Mouse (Mus musculus): ENCODE data around the gene Sash1. TPM values are rescaled to one million over a fixed set of nuclear protein-coding genes. Genes with fewer than 3 reads are reported as not detected.

Gene Sash1
- total and polyA plus RNA-seq, 2 experiments, result 9.6 to 21.1 TPM

DNA sequence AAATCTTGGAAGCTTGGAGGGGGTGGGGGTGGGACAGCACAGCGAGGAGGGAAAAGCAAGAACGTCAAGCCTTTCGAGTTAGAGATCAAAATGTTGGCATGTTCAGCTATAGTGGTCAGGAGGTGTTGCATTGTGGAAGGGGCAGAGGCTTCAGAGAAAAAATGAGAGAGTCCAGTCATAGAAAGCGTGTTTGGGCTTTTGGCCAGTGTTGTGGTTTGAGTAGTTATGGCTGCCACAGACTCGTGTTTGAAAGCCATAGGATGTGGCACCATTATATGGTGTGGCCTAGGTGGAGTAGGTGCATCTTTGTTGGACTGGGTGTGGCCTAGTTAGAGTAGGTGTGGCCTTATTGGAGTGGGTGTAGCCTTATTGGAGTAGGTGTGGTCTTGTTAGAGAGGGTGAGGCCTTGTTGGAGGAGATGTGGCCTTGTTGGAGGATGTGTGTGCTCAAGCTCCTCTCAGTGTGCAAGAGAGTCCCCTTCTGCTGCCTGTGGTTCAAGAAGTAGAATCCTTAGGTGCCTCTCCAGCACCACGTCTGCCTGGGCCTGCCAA, 9.2 kb upstream of the Sash1 start:
- TF ChIP-seq CTCF (IDR thresholded peaks at IDR 0.05; ENCODE audit: low read depth, low read length), result no peak
- TF ChIP-seq POLR2A (IDR thresholded peaks at IDR 0.05; ENCODE audit: extremely low read depth, insufficient read depth, low read length), result no peak
- Histone ChIP-seq H3K36me3 (ENCODE audit: control insufficient read depth, insufficient read depth, low read length) (no peaks in the 10 kb centered on the region), H3K79me2 (ENCODE audit: control insufficient read depth, insufficient read depth, low read length) (no peaks in the 10 kb centered on the region), H3K27ac (replicated peaks; ENCODE audit: insufficient read depth, low read depth, low read length) (no peak overlapping the region), H3K4me3 (ENCODE audit: insufficient read depth, low read depth, low read length) (no peak overlapping the region), H3K27me3 (ENCODE audit: control insufficient read depth, insufficient read depth, low read length) (no peaks in the 10 kb centered on the region), H3K9ac (ENCODE audit: low read depth, low read length) (no peak overlapping the region), H3K4me1 (ENCODE audit: control insufficient read depth, insufficient read depth, low read length) (peaks cover 3% of the 10 kb centered on the region; the same call in 1 of the 2 replicates)
- 92% methylated on average over 6 of the region's 6 CpGs for WGBS
- DNase-seq (ENCODE audit: extremely low read depth, low read depth, low spot score), result no peak

DNA sequence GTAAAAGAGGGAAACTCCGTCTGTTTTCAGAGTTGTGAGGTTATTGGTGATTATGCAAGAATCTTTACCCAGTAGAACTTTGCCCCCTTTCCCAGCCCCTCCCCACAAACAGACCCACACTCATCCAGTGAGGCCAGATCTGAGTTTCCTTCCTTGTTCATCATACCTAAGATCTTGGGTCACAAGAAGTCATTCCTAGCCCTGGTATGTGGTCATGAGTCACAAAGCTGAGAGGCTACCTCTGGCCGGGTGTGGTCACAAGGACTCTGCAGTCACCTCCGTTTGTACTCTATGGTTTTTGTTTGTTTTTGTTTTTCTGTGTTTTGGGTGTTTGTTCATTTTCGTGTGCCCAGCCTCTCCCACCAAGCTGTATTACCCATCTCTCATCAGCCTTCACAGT, 4.6 kb upstream of the Sash1 start:
- Histone ChIP-seq H3K27me3 (ENCODE audit: control insufficient read depth, insufficient read depth, low read length) (no peaks in the 10 kb centered on the region), H3K36me3 (ENCODE audit: control insufficient read depth, insufficient read depth, low read length) (no peaks in the 10 kb centered on the region), H3K27ac (replicated peaks; ENCODE audit: insufficient read depth, low read depth, low read length) (no peak overlapping the region), H3K4me3 (ENCODE audit: insufficient read depth, low read depth, low read length) (no peak overlapping the region), H3K4me1 (ENCODE audit: control insufficient read depth, insufficient read depth, low read length) (peaks cover 9% of the 10 kb centered on the region), H3K9ac (ENCODE audit: low read depth, low read length) (no peak overlapping the region), H3K79me2 (ENCODE audit: control insufficient read depth, insufficient read depth, low read length) (no peaks in the 10 kb centered on the region)
- TF ChIP-seq POLR2A (IDR thresholded peaks at IDR 0.05; ENCODE audit: extremely low read depth, insufficient read depth, low read length) (no peak), CTCF (IDR thresholded peaks at IDR 0.05; ENCODE audit: low read depth, low read length) (no peak)
- WGBS, result 38% methylated on average over 4 of the region's 4 CpGs
- DNase-seq (ENCODE audit: extremely low read depth, low read depth, low spot score), result no peak

DNA sequence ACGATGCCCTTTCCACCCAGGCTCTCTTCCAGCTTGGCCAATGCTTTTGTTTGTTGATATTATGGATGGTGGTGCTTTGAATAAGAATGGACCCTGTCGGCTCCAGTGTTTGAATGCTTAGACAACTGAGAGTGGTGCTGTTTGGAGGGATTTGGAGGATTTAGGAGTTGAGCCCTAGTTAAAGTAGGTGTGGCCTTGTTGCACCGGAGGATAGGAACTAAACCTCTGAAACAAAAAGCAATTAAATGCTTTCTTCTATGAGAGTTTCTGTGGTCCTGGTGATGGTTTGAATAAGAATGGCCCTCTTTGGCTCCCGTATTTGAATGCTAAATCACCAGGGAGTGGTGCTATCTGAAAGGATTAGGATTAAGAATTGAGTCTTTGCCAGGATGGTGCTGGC, 3.5 kb upstream of the Sash1 start:
- H3K27me3 ChIP-seq (ENCODE audit: control insufficient read depth, insufficient read depth, low read length), result no peaks in the 10 kb centered on the region
- H3K9ac ChIP-seq (ENCODE audit: low read depth, low read length), result no peak overlapping the region
- no peak overlapping the region for H3K4me3 ChIP-seq (ENCODE audit: insufficient read depth, low read depth, low read length)
- 87% methylated on average over 4 of the region's 4 CpGs for WGBS
- TF ChIP-seq CTCF (IDR thresholded peaks at IDR 0.05; ENCODE audit: low read depth, low read length) (no peak), POLR2A (IDR thresholded peaks at IDR 0.05; ENCODE audit: extremely low read depth, insufficient read depth, low read length) (no peak)
- H3K79me2 ChIP-seq (ENCODE audit: control insufficient read depth, insufficient read depth, low read length), result no peaks in the 10 kb centered on the region; the same call in 1 of the 2 replicates
- H3K36me3 ChIP-seq (ENCODE audit: control insufficient read depth, insufficient read depth, low read length), result no peaks in the 10 kb centered on the region
- peaks cover 9% of the 10 kb centered on the region for H3K4me1 ChIP-seq (ENCODE audit: control insufficient read depth, insufficient read depth, low read length)
- no peak for DNase-seq (ENCODE audit: extremely low read depth, low read depth, low spot score)
- H3K27ac ChIP-seq (replicated peaks; ENCODE audit: insufficient read depth, low read depth, low read length), result no peak overlapping the region

DNA sequence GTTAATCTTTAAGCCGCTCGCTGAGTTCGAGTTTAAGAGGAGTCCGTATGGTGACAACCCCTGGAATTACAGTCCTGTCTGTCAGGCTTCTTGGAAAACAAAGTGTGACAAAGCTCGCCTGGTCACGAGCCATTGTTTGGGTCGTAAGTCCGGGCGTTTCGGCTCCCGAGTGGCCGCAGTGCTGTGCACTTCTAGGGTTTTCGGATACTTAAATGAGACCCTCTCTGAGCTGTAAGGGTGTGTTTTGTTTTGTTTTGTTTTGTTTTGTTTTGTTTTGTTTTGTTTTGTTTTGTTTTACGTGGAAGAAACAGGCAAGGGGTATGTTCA, 621 bp upstream of the Sash1 start:
- WGBS, result 2% methylated on average over 14 of the region's 14 CpGs

DNA sequence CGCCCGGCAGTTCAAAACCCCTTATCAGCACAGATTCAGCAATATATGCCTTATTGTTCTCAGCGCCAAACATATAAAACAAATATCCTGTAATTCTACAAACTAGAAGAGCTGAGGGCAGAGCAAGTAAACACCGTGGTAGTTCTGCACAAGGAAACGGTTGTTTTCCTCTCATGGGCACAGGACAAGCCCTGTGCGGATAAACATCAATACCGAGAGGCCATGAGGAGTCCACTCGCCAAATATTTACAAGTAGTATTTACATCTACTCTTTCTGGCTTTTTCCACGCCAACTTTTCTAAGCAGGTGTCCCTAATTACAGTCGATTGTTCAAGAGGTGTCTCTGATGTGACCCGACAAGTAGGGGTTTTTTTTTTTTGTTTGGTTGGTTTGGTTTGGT, 669 bp downstream of the Sash1 start:
- Histone ChIP-seq H3K79me2 (ENCODE audit: control insufficient read depth, insufficient read depth, low read length) (peaks cover 23% of the 10 kb centered on the region; the same call in 1 of the 2 replicates), H3K4me1 (ENCODE audit: control insufficient read depth, insufficient read depth, low read length) (peaks cover 10% of the 10 kb centered on the region), H3K27me3 (ENCODE audit: control insufficient read depth, insufficient read depth, low read length) (no peaks in the 10 kb centered on the region), H3K36me3 (ENCODE audit: control insufficient read depth, insufficient read depth, low read length) (no peaks in the 10 kb centered on the region), H3K27ac (replicated peaks; ENCODE audit: insufficient read depth, low read depth, low read length) (peak overlapping the region; percentile 94), H3K9ac (ENCODE audit: low read depth, low read length) (peak overlapping the region; percentile 93), H3K4me3 (ENCODE audit: insufficient read depth, low read depth, low read length) (peak overlapping the region; percentile 93)
- TF ChIP-seq POLR2A (IDR thresholded peaks at IDR 0.05; ENCODE audit: extremely low read depth, insufficient read depth, low read length), result no peak
- TF ChIP-seq CTCF (IDR thresholded peaks at IDR 0.05; ENCODE audit: low read depth, low read length), result no peak
- 3% methylated on average over 11 of the region's 11 CpGs for WGBS
- DNase-seq (ENCODE audit: extremely low read depth, low read depth, low spot score), result peak; percentile 83

More for the DNA sequence above, 621 bp upstream of the Sash1 start:
- no peaks in the 10 kb centered on the region for H3K36me3 ChIP-seq (ENCODE audit: control insufficient read depth, insufficient read depth, low read length)
- no peaks in the 10 kb centered on the region for H3K27me3 ChIP-seq (ENCODE audit: control insufficient read depth, insufficient read depth, low read length)
- no peak for DNase-seq (ENCODE audit: extremely low read depth, low read depth, low spot score)
- peak overlapping the region; percentile 93 for H3K9ac ChIP-seq (ENCODE audit: low read depth, low read length)
- H3K4me1 ChIP-seq (ENCODE audit: control insufficient read depth, insufficient read depth, low read length), result peaks cover 14% of the 10 kb centered on the region
- H3K79me2 ChIP-seq (ENCODE audit: control insufficient read depth, insufficient read depth, low read length), result peaks cover 11% of the 10 kb centered on the region; the same call in 1 of the 2 replicates
- H3K27ac ChIP-seq (replicated peaks; ENCODE audit: insufficient read depth, low read depth, low read length), result peak overlapping the region; percentile 94
- TF ChIP-seq POLR2A (IDR thresholded peaks at IDR 0.05; ENCODE audit: extremely low read depth, insufficient read depth, low read length), result 0 out of 2 replicates have a peak, but pooled peaks have one; percentile 4
- TF ChIP-seq CTCF (IDR thresholded peaks at IDR 0.05; ENCODE audit: low read depth, low read length), result no peak
- H3K4me3 ChIP-seq (ENCODE audit: insufficient read depth, low read depth, low read length), result peak overlapping the region; percentile 93

DNA sequence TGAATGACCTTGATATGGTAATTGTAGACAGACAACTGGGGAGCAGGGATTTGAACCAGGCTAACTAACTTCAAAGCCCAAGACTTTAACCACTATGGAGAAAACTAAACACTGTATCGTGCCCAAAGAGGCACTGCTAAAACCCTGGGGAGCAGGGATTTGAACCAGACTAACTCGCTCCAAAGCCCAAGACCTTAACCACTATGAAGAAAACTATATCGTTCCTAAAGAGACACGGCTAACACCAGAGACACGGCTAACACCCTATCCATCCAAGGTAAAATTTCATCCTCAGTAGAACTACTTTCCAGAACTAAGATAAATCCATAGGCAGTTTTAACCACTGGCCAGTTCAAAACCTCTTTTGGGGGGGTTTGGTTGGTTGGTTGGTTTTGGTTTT, 1.3 kb downstream of the Sash1 start:
- peak overlapping the region; percentile 94 for H3K27ac ChIP-seq (replicated peaks; ENCODE audit: insufficient read depth, low read depth, low read length)
- peaks cover 2% of the 10 kb centered on the region; the same call in 1 of the 2 replicates for H3K36me3 ChIP-seq (ENCODE audit: control insufficient read depth, insufficient read depth, low read length)
- peak overlapping the region; percentile 56 for H3K9ac ChIP-seq (ENCODE audit: low read depth, low read length)
- 38% methylated on average over 5 of the region's 5 CpGs for WGBS
- H3K4me1 ChIP-seq (ENCODE audit: control insufficient read depth, insufficient read depth, low read length), result peaks cover 10% of the 10 kb centered on the region
- DNase-seq (ENCODE audit: extremely low read depth, low read depth, low spot score), result no peak
- H3K27me3 ChIP-seq (ENCODE audit: control insufficient read depth, insufficient read depth, low read length), result no peaks in the 10 kb centered on the region
- H3K4me3 ChIP-seq (ENCODE audit: insufficient read depth, low read depth, low read length), result peak overlapping the region; percentile 47
- TF ChIP-seq POLR2A (IDR thresholded peaks at IDR 0.05; ENCODE audit: extremely low read depth, insufficient read depth, low read length) (no peak), CTCF (IDR thresholded peaks at IDR 0.05; ENCODE audit: low read depth, low read length) (no peak)
- H3K79me2 ChIP-seq (ENCODE audit: control insufficient read depth, insufficient read depth, low read length), result peaks cover 24% of the 10 kb centered on the region; the same call in 1 of the 2 replicates

All from liver, adult 2 months (tissue).